Mouse (Mus musculus) erythroblast, embryonic 14.5 days (primary cell): Measurements from ENCODE around the gene Prune2.

Experiments
- GATA1 ChIP-seq: IDR thresholded peaks from 2 replicates; pipeline ENCODE4 v1.6.1; 2012; ENCODE audit warnings: low read length, inconsistent platforms, mixed read lengths
- TAL1 ChIP-seq: IDR thresholded peaks from 3 replicates; pipeline ENCODE4 v1.6.1; 2012; ENCODE audit warnings: low read length, inconsistent platforms, mixed read lengths

- TF ChIP-seq TAL1: no peak
- no peak for TF ChIP-seq GATA1
These were observed 300.5 kb downstream of the Prune2 start for GRCm38 (mm10) chr19:17256388-17256787.
